Mouse (Mus musculus) embryonic facial prominence, embryonic 10.5 days (tissue): ENCODE data around the gene Sebox. TPM values are rescaled to one million over a fixed set of nuclear protein-coding genes. Genes with fewer than 3 reads are reported as not detected.
A peak's percentile ranks its signal among the peaks of the same experiment; 100 is the strongest.

Source experiments
- DNase-seq: peaks from one replicate; pipeline ENCODE4 v3.0.0-alpha.2; 2017; ENCODE audit warnings: low spot score
- H3K27ac ChIP-seq: fragments of 300-500 bp; sonication (generic); replicated peaks from 2 replicates; pipeline ENCODE4 v1.5.1; 2016; ENCODE audit warnings: mild to moderate bottlenecking
- H3K27me3 ChIP-seq: fragments of 300-500 bp; sonication (generic); replicated peaks from 2 replicates; pipeline ENCODE4 v1.6.1; 2016; ENCODE audit warnings: low read depth, mild to moderate bottlenecking; ENCODE audit not compliant: poor library complexity, severe bottlenecking
- H3K36me3 ChIP-seq: fragments of 300-500 bp; sonication (generic); replicated peaks from 2 replicates; pipeline ENCODE4 v1.6.1; 2016; ENCODE audit warnings: mild to moderate bottlenecking, moderate library complexity
- H3K4me1 ChIP-seq: fragments of 300-500 bp; sonication (generic); 2 replicates; pipeline ENCODE4 v1.6.1; 2016
- H3K4me3 ChIP-seq: fragments of 300-500 bp; sonication (generic); 2 replicates; pipeline ENCODE4 v1.5.1; 2016; ENCODE audit warnings: mild to moderate bottlenecking, moderate library complexity
- H3K9me3 ChIP-seq: fragments of 300-500 bp; sonication (generic); 2 replicates; pipeline ENCODE4 v1.6.1; 2016; ENCODE audit warnings: mild to moderate bottlenecking
- WGBS: fragments of 180-500 bp; shearing (Covaris S2); methylation state at CpG from one replicate; pipeline ENCODE4 v1.1.7; 2016; 5-methylcytosine and 5-hydroxymethylcytosine counted together
- polyA plus RNA-seq: library from polyadenylated mRNA; unstranded; fragments of >200 nt; fragmentation: Nextera tagmentation; extraction: Ambion mirVana; gene quantifications from 2 replicates; pipeline ENCODE4 v1.2.1, GENCODE M21; 2016

Gene Sebox
- polyA plus RNA-seq, 1 experiment from 2014 or later, result not detected

DNA sequence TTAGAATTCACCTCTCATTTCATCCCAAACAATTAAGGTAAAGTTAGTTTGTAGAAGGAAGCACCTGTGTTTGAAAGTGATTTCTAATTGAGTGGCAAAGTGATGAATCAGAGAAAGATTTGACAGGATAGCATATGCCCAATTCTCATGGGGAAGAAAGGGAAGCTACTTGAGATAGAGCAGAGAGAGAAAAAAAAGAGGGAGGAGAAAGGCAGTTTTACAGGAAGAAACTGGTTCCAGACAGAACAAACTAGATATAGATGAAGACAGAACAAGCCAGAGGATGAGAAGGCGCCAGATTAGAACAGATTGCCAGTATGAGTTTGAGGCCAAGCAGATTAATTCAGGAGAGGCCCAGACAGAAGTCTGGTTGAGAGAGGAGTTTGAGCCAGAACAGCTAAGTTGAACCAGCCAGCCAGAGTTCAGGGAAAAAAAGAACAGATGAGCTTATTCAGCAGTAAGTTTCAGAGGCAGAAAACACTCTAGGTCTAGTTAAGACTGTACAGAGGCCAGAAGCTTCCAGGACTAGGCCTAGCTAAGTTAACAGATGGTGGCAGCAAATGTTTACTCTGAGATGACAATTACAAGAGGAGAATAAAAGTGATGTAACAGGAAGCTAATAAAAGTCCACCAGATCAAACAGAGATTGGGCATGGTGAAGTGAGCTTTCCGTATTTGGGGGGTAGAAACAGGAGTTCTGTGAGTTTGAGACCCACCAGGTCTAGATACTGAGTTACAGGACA is 44.6 kb downstream of the Sebox start:
- Histone ChIP-seq H3K4me1 (peaks cover 26% of the 10 kb centered on the region), H3K27ac (no peak overlapping the region), H3K4me3 (no peak overlapping the region), H3K27me3 (no peaks in the 10 kb centered on the region), H3K9me3 (0 out of 2 replicates have a peak, but pooled peaks cover 2% of the 10 kb centered on the region), H3K36me3 (peaks cover 41% of the 10 kb centered on the region)
- DNase-seq, result no peak
- WGBS, result 89% methylated on average over 2 of the region's 2 CpGs

DNA sequence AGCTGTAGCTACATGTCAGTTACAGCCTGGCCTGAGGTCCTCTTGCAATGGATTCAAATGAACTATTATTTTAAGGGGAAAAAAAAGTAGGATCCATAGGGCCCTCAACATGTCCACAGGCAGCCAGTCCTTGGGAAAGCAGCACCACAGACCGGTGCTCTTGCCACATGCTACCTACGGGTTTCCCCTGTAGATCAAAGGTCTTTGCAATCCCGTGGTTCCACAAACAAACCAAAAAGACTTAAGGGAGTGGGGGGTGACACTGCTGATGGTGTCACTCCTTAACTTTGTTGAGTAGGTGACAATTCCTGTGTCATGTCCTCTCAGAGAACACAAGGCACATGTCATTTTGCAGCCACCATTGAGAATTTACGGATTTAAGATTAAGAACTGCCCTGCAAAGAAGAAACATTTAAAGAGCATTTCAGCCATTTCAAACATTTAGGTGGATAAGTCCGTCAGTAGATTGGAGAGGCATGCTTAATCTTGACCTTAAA is 46.3 kb downstream of the Sebox start:
- WGBS, result 14% methylated on average over 5 of the region's 5 CpGs
- Histone ChIP-seq H3K27me3 (no peaks in the 10 kb centered on the region), H3K4me1 (peaks cover 26% of the 10 kb centered on the region), H3K9me3 (peaks cover 7% of the 10 kb centered on the region; the same call in 1 of the 2 replicates), H3K27ac (peak overlapping the region; percentile 89), H3K4me3 (peak overlapping the region; percentile 84), H3K36me3 (peaks cover 28% of the 10 kb centered on the region)
- DNase-seq, result no peak

DNA sequence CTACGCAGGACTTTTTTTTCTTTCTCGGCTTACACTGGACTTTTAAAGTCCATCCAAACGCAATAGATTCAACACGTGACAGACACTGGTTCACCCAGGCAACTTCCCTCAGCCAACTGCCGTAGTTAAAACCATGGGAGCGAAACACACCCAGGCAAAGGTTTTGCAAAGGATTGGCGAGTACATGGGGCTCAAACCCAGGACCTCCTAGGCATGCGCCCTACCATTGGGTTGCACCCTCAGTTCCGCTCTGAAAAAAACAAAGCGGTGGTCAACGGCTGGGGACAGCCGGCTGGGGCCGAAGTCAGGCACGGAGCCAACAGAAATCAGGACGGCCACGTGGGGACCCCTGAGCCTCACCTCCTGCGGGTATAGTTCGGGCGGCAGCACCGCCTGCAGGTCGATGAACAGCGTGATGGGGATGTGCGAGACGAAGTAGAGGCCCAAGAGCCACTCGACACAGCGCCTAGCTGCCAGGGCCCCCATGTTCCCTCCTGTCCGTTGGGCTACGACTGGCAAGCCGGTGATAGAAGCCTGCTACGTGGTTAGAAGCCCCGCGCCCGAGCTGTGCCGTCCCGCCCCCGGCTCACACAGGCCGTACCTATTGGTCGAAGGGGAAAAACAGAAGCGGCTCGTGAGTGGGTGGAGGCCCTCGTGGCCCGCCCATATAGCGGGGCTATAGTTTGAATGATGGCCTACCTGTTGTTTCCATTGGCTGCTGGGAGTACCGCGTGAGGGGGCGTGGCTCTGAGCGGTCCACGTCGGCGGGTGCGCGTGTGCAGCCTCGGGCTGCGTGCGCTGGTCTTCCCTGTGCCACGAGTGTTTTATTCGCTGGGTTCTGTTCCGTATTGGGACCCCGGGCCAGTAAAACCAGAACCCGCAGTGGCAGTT is 47.2 kb downstream of the Sebox start, which contains the start of gene Tmem97:
TSS of gene Tmem97 (minus strand) at position 610 of the 891 bp plus-strand sequence.
- Histone ChIP-seq H3K27ac (peak within 1 kb of the TSS; percentile 89), H3K36me3 (peaks cover 19% of the 10 kb centered on the region), H3K4me3 (peak within 1 kb of the TSS; percentile 84), H3K4me1 (peaks cover 26% of the 10 kb centered on the region), H3K27me3 (no peaks in the 10 kb centered on the region), H3K9me3 (peaks cover 7% of the 10 kb centered on the region; the same call in 1 of the 2 replicates)
- peak; percentile 97 for DNase-seq
- WGBS, result under 1% methylated on average over 60 of the region's 60 CpGs

DNA sequence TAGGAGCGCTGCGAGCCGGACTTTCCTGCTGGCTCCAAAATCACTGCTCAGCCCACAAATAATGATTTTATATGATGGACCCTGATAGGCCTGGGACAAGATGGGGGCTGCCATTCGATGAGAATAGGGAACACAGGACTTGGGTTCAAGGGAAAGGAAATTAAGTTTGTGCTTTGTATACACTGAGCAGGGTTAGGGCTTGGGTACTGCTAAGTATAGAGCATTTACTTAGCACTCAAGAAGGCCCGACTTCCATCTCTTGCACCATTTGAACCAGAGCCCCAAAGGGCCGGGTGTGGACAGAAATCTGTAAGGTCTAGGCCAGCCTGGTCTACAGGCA is 47.8 kb downstream of the Sebox start:
- peak overlapping the region; percentile 84 for H3K4me3 ChIP-seq
- peak overlapping the region; percentile 89 for H3K27ac ChIP-seq
- peaks cover 7% of the 10 kb centered on the region; the same call in 1 of the 2 replicates for H3K9me3 ChIP-seq
- DNase-seq, result peak; percentile 27
- 34% methylated on average over 6 of the region's 6 CpGs for WGBS
- no peaks in the 10 kb centered on the region for H3K27me3 ChIP-seq
- H3K4me1 ChIP-seq, result peaks cover 26% of the 10 kb centered on the region
- peaks cover 14% of the 10 kb centered on the region; the same call in 1 of the 2 replicates for H3K36me3 ChIP-seq

Other genes starting within 250 kb of the Sebox start
- gene 2610507B11Rik, start 241.7 kb upstream of the Sebox start, polyA plus RNA-seq, result 60.4 and 72.1 TPM in 2 replicates
- gene BC030499, start 212.6 kb upstream of the Sebox start, polyA plus RNA-seq, result 0.48 and 0.49 TPM in 2 replicates
- gene Spag5, start 201.9 kb upstream of the Sebox start, polyA plus RNA-seq, result 65.7 and 73.1 TPM in 2 replicates
- gene Aldoc, start 180.5 kb upstream of the Sebox start, polyA plus RNA-seq, result 3.0 and 3.2 TPM in 2 replicates
- 73.7 and 74.9 TPM in 2 replicates for gene Pigs, start 175.0 kb upstream of the Sebox start, polyA plus RNA-seq
- 67.7 and 69.1 TPM in 2 replicates for gene Unc119, start 160.0 kb upstream of the Sebox start, polyA plus RNA-seq
- gene Foxn1, start 116.9 kb upstream of the Sebox start, polyA plus RNA-seq, result 0.21 and 0.26 TPM in 2 replicates
- gene Slc13a2, start 81.2 kb upstream of the Sebox start, polyA plus RNA-seq, result not detected in 2 replicates
- 14.9 and 18.4 TPM in 2 replicates for gene Slc46a1, start 37.8 kb upstream of the Sebox start, polyA plus RNA-seq
- gene Sarm1, start 5.7 kb upstream of the Sebox start, polyA plus RNA-seq, result 5.0 and 6.0 TPM in 2 replicates
- 16.3 and 16.7 TPM in 2 replicates for gene Vtn, start 4.4 kb upstream of the Sebox start, polyA plus RNA-seq
- gene Tmem199, start 8.7 kb downstream of the Sebox start, polyA plus RNA-seq, result 75.9 and 76.0 TPM in 2 replicates
- gene Poldip2, start 8.7 kb downstream of the Sebox start, polyA plus RNA-seq, result 175 and 178 TPM in 2 replicates
- 91.6 and 92.4 TPM in 2 replicates for gene Tnfaip1, start 32.9 kb downstream of the Sebox start, polyA plus RNA-seq
- 84.2 and 95.2 TPM in 2 replicates for gene Ift20, start 32.9 kb downstream of the Sebox start, polyA plus RNA-seq
- 89.6 and 96.6 TPM in 2 replicates for gene Tmem97, start 47.3 kb downstream of the Sebox start, polyA plus RNA-seq
- 15.8 and 16.4 TPM in 2 replicates for gene Nlk, start 193.9 kb downstream of the Sebox start, polyA plus RNA-seq
- gene Ccnq, start 248.3 kb downstream of the Sebox start, polyA plus RNA-seq, result 36.6 and 37.9 TPM in 2 replicates